Mouse (Mus musculus) midbrain, embryonic 14.5 days (tissue): ENCODE measurements at regions not wholly inside any gene's neighbourhood (a gene's known extent, or its start where the extent isn't known, plus 50 kb on each side); places are given as distances from the start of the nearest gene placed in this dataset.
A peak's percentile ranks its signal among the peaks of the same experiment; 100 is the strongest.

Source experiments
- ATAC-seq: fragments of 200-750 bp; cut with Nextera tagmentation; 2 replicates; pipeline ENCODE4 v1.8.0; 2017; ENCODE audit warnings: moderate number of reproducible peaks, moderate library complexity; ENCODE audit not compliant: low FRiP score, low TSS enrichment
- DNase-seq: peaks from one replicate; pipeline ENCODE4 v3.0.0-alpha.2; 2015
- H3K27ac ChIP-seq: fragments of 300-500 bp; sonication (generic); replicated peaks from 2 replicates; pipeline ENCODE4 v1.5.1; 2014; ENCODE audit warnings: mild to moderate bottlenecking, low read depth, low read length, moderate library complexity
- H3K27me3 ChIP-seq: fragments of 300-500 bp; sonication (generic); 2 replicates; pipeline ENCODE4 v1.6.1; 2014; ENCODE audit warnings: low read length, control low read depth, mixed read lengths; ENCODE audit not compliant: control insufficient read depth, insufficient read depth
- H3K36me3 ChIP-seq: fragments of 300-500 bp; sonication (generic); 2 replicates; pipeline ENCODE4 v1.6.1; 2014; ENCODE audit warnings: low read length, control low read depth; ENCODE audit not compliant: control insufficient read depth, insufficient read depth
- H3K4me1 ChIP-seq: fragments of 300-500 bp; sonication (generic); 2 replicates; pipeline ENCODE4 v1.6.1; 2014; ENCODE audit warnings: mild to moderate bottlenecking, antibody characterized with exemption, low read length, control low read depth; ENCODE audit not compliant: control insufficient read depth, insufficient read depth
- H3K4me2 ChIP-seq: fragments of 300-500 bp; sonication (generic); 2 replicates; pipeline ENCODE4 v1.6.1; 2014; ENCODE audit warnings: mild to moderate bottlenecking, low read length, moderate library complexity
- H3K4me3 ChIP-seq: fragments of 300-500 bp; sonication (generic); replicated peaks from 2 replicates; pipeline ENCODE4 v1.5.1; 2014; ENCODE audit warnings: low read depth, low read length
- H3K9ac ChIP-seq: fragments of 300-500 bp; sonication (generic); replicated peaks from 2 replicates; pipeline ENCODE4 v1.6.1; 2014; ENCODE audit warnings: mild to moderate bottlenecking, low read length, moderate library complexity
- H3K9me3 ChIP-seq: fragments of 300-500 bp; sonication (generic); 2 replicates; pipeline ENCODE4 v1.6.1; 2016; ENCODE audit warnings: low read length, control low read depth, mixed read lengths; ENCODE audit not compliant: control insufficient read depth
- WGBS: fragments of 180-500 bp; shearing (Covaris S2); extraction: QIAGEN DNeasy Blood & Tissue Kit; methylation state at CpG from one replicate; pipeline ENCODE4 v1.1.7; 2014; 5-methylcytosine and 5-hydroxymethylcytosine counted together
- microRNA counts: library from miRNA; unstranded; fragments of <30 nt; microRNA quantifications from one replicate; lab custom pipeline; 2016
- microRNA-seq: library from miRNA; unstranded; fragments of <30 nt; microRNA quantifications from one replicate; pipeline ENCODE4, GENCODE M21; 2016

- Histone ChIP-seq H3K27ac (no peak overlapping the region), H3K36me3 (no peaks in the 10 kb centered on the region), H3K4me1 (no peaks in the 10 kb centered on the region), H3K4me2 (no peak overlapping the region), H3K9me3 (no peaks in the 10 kb centered on the region), H3K4me3 (no peak overlapping the region), H3K9ac (no peak overlapping the region), H3K27me3 (no peaks in the 10 kb centered on the region)
- ATAC-seq (no peak), DNase-seq (no peak)
- 73% methylated on average over 7 of the region's 7 CpGs for WGBS
These were observed 71.2 kb upstream of the 4933415F23Rik start for GRCm38 (mm10) chr1:23173054-23173802.

- Histone ChIP-seq H3K27ac (no peak overlapping the region), H3K36me3 (no peaks in the 10 kb centered on the region), H3K9me3 (no peaks in the 10 kb centered on the region), H3K9ac (no peak overlapping the region), H3K4me1 (no peaks in the 10 kb centered on the region), H3K4me3 (no peak overlapping the region), H3K4me2 (no peak overlapping the region), H3K27me3 (no peaks in the 10 kb centered on the region)
- no peak for ATAC-seq
- WGBS: 95% methylated on average over 2 of the region's 2 CpGs
- DNase-seq: no peak
These were observed 69.3 kb upstream of the 4933415F23Rik start for GRCm38 (mm10) chr1:23171336-23171735.

- no peak overlapping the region for H3K27ac ChIP-seq
- H3K4me2 ChIP-seq: no peak overlapping the region
- H3K4me1 ChIP-seq: no peaks in the 10 kb centered on the region
- no peaks in the 10 kb centered on the region for H3K27me3 ChIP-seq
- H3K4me3 ChIP-seq: no peak overlapping the region
- DNase-seq (no peak), ATAC-seq (no peak)
- no peaks in the 10 kb centered on the region for H3K9me3 ChIP-seq
- no peak overlapping the region for H3K9ac ChIP-seq
- H3K36me3 ChIP-seq: no peaks in the 10 kb centered on the region
- WGBS: 74% methylated on average over 2 of the region's 2 CpGs
These were observed 68.7 kb upstream of the 4933415F23Rik start for GRCm38 (mm10) chr1:23170711-23171110.

GRCm38 (mm10) chr1:23168504-23168903 lies 66.5 kb upstream of the 4933415F23Rik start:
- WGBS: 93% methylated on average over 4 of the region's 4 CpGs
- no peaks in the 10 kb centered on the region for H3K36me3 ChIP-seq

GRCm38 (mm10) chr1:23163371-23163935 lies 61.4 kb upstream of the 4933415F23Rik start:
- WGBS: 84% methylated on average over 5 of the region's 5 CpGs
- no peak for ATAC-seq
- Histone ChIP-seq H3K9ac (no peak overlapping the region), H3K9me3 (no peaks in the 10 kb centered on the region), H3K4me1 (no peaks in the 10 kb centered on the region), H3K4me2 (no peak overlapping the region), H3K27ac (no peak overlapping the region), H3K27me3 (no peaks in the 10 kb centered on the region), H3K4me3 (no peak overlapping the region), H3K36me3 (no peaks in the 10 kb centered on the region)
- no peak for DNase-seq

More at GRCm38 (mm10) chr1:23168504-23168903, 66.5 kb upstream of the 4933415F23Rik start:
- no peak overlapping the region for H3K27ac ChIP-seq
- H3K4me2 ChIP-seq: no peak overlapping the region
- no peak for ATAC-seq
- no peaks in the 10 kb centered on the region for H3K4me1 ChIP-seq
- no peak overlapping the region for H3K9ac ChIP-seq
- no peak overlapping the region for H3K4me3 ChIP-seq
- no peaks in the 10 kb centered on the region for H3K9me3 ChIP-seq
- no peak for DNase-seq
- H3K27me3 ChIP-seq: no peaks in the 10 kb centered on the region

- Histone ChIP-seq H3K36me3 (no peaks in the 10 kb centered on the region), H3K27me3 (no peaks in the 10 kb centered on the region), H3K9ac (no peak overlapping the region), H3K27ac (no peak overlapping the region), H3K4me2 (no peak overlapping the region), H3K9me3 (no peaks in the 10 kb centered on the region), H3K4me1 (no peaks in the 10 kb centered on the region), H3K4me3 (no peak overlapping the region)
- no peak for DNase-seq
- 84% methylated on average over 6 of the region's 6 CpGs for WGBS
- ATAC-seq: no peak
These were observed 60.7 kb upstream of the 4933415F23Rik start for GRCm38 (mm10) chr1:23162766-23163165.

MicroRNAs in the stretch of these regions (microRNA counts, 519-probe panel; counts per million panel counts)
- microRNA mmu-miR-30a (lab: Ali Mortazavi, UCI) (5,807 counts per million, percentile 71 among the panel's probes with 10 or more counts), microRNA mmu-miR-30c (lab: Ali Mortazavi, UCI) (6,360 counts per million, percentile 82 among the panel's probes with 10 or more counts)

Small RNA genes lying in the stretch of these regions (microRNA-seq; reads per million reads assigned to microRNA genes)
- 12,981 reads per million, percentile 97 among the genes with 10 or more reads in this experiment for gene Mir30a
- gene Mir30c-2: 49.1 reads per million, percentile 48 among the genes with 10 or more reads in this experiment
